Mouse (Mus musculus): Measurements from ENCODE around the gene Sgip1. TPM values are rescaled to one million over a fixed set of nuclear protein-coding genes. Genes with fewer than 3 reads are reported as not detected.

The Sgip1 gene
- polyA plus RNA-seq, 1 experiment = 0.35 TPM

DNA sequence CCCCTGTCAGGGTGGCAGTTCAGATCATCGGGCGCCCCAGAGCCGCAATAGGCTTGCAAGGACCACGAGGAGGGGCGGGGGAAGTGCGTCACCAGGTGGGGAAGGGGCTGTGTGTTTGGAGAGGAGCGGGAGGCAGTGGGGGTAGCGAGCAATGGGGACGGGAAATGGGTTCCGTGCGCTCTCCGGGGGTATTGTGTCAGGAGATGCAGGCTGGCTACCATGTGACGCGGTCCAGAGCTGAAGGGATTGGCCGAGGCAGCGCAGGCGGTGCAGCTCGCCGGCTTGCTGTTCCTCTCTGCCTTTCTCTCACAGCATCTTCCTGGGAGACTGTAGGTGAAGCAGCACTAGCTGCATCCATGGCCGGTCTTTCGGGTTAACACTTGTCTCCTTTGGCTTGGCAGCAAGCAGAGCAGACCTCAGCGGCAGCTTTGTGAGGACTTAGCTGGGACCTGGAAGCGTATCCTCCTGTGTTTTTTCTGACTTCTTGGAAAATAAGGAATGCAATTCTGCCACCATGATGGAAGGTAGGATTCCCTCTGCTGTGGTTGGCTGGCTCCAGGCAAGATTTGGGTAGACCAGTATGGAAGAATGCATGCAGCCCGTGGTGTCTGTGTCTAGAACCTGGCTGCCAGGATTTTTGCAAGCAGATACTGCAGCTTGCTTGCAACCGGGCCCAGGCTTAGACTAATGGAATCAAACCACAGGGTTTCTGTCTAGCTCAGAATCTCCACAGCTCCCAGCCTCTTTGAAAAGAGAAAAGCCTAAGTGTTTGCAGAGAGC lies 19.1 kb downstream of the Sgip1 start:
- 0 out of 2 replicates have a peak, but pooled peaks cover 2% of the 10 kb centered on the region for H3K4me1 ChIP-seq (ENCODE audit: control insufficient read depth, insufficient read depth, insufficient read length, low read length)
- no peak overlapping the region for H3K27ac ChIP-seq (ENCODE audit: insufficient read depth, low read depth, low read length)
- peak overlapping the region; percentile 63 for H3K4me3 ChIP-seq (ENCODE audit: low read depth, low read length)
- H3K27me3 ChIP-seq (ENCODE audit: control insufficient read depth, insufficient read depth, low read length) = no peaks in the 10 kb centered on the region; the same call in none of the 2 replicates
- WGBS = 6% methylated on average over 25 of the region's 25 CpGs
- TF ChIP-seq CTCF (IDR thresholded peaks at IDR 0.05; ENCODE audit: extremely low read depth, insufficient read length, insufficient replicate concordance, low read depth, low read length) = no peak
- no peak for TF ChIP-seq POLR2A (IDR thresholded peaks at IDR 0.05; ENCODE audit: low read depth, low read length)
- H3K36me3 ChIP-seq (ENCODE audit: control insufficient read depth, insufficient read depth, low read length) = no peaks in the 10 kb centered on the region

DNA sequence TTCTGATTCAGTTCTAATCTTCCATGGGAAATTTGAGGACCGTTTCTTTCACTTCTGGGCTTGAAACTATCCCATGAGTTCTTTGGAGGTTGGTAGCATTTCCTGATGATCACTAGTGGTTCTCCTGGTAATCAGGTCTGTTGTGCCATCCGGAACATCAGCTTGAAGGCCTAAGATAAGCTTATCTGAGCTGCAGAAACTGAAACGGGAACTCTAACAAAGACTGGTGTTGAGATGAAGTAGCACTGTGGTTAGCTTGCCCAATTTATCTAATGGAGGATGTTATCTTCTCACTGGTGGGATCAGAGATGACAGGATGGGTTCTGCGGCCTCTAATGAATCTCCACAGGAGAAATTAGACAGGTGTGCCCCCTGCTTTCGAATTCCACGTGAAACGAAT lies 21.0 kb downstream of the Sgip1 start:
- Histone ChIP-seq H3K4me1 (ENCODE audit: control insufficient read depth, insufficient read depth, insufficient read length, low read length) (0 out of 2 replicates have a peak, but pooled peaks cover 2% of the 10 kb centered on the region), H3K4me3 (ENCODE audit: low read depth, low read length) (no peak overlapping the region), H3K27me3 (ENCODE audit: control insufficient read depth, insufficient read depth, low read length) (no peaks in the 10 kb centered on the region; the same call in none of the 2 replicates), H3K36me3 (ENCODE audit: control insufficient read depth, insufficient read depth, low read length) (no peaks in the 10 kb centered on the region), H3K27ac (ENCODE audit: insufficient read depth, low read depth, low read length) (no peak overlapping the region)
- WGBS = 66% methylated on average over 7 of the region's 7 CpGs
- TF ChIP-seq POLR2A (IDR thresholded peaks at IDR 0.05; ENCODE audit: low read depth, low read length) = no peak
- TF ChIP-seq CTCF (IDR thresholded peaks at IDR 0.05; ENCODE audit: extremely low read depth, insufficient read length, insufficient replicate concordance, low read depth, low read length) = no peak

DNA sequence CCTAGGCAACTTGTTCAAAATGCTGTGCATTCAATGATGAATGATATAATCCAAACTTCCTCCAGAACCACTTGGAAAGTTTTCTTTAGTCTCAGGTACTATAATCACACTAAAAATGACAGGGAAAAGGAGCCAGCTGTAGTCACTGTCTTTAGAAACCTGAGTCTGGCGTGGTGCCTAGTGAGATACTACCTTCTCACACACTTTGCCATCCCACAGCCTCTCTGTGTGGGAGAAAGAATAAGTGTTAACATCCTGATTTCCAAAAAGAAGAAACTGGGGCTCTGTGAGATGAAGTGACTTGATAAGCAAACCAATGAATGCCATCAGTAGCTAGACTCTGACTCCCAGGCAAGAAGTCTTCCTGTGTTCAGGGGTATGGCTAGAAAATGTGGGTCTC lies 28.0 kb downstream of the Sgip1 start:
- Histone ChIP-seq H3K4me3 (ENCODE audit: low read depth, low read length) (no peak overlapping the region), H3K27ac (ENCODE audit: insufficient read depth, low read depth, low read length) (no peak overlapping the region)
- TF ChIP-seq CTCF (IDR thresholded peaks at IDR 0.05; ENCODE audit: extremely low read depth, insufficient read length, insufficient replicate concordance, low read depth, low read length) (no peak), POLR2A (IDR thresholded peaks at IDR 0.05; ENCODE audit: low read depth, low read length) (no peak)

GRCm38 (mm10) chr4:102769936-102770335 lies 28.8 kb downstream of the Sgip1 start:
- no peak overlapping the region for H3K4me3 ChIP-seq (ENCODE audit: low read depth, low read length)
- H3K4me1 ChIP-seq (ENCODE audit: control insufficient read depth, insufficient read depth, insufficient read length, low read length) = no peaks in the 10 kb centered on the region
- H3K36me3 ChIP-seq (ENCODE audit: control insufficient read depth, insufficient read depth, low read length) = no peaks in the 10 kb centered on the region
- TF ChIP-seq CTCF (IDR thresholded peaks at IDR 0.05; ENCODE audit: extremely low read depth, insufficient read length, insufficient replicate concordance, low read depth, low read length) (no peak), POLR2A (IDR thresholded peaks at IDR 0.05; ENCODE audit: low read depth, low read length) (no peak)
- no peak overlapping the region for H3K27ac ChIP-seq (ENCODE audit: insufficient read depth, low read depth, low read length)
- no peaks in the 10 kb centered on the region for H3K27me3 ChIP-seq (ENCODE audit: control insufficient read depth, insufficient read depth, low read length)
- 67% methylated on average over 6 of the region's 6 CpGs for WGBS

More for the DNA sequence above, 28.0 kb downstream of the Sgip1 start:
- Histone ChIP-seq H3K4me1 (ENCODE audit: control insufficient read depth, insufficient read depth, insufficient read length, low read length) (no peaks in the 10 kb centered on the region), H3K36me3 (ENCODE audit: control insufficient read depth, insufficient read depth, low read length) (no peaks in the 10 kb centered on the region), H3K27me3 (ENCODE audit: control insufficient read depth, insufficient read depth, low read length) (no peaks in the 10 kb centered on the region)
- WGBS = 57% methylated on average over 1 of the region's 1 CpGs

- Histone ChIP-seq H3K4me3 (ENCODE audit: low read depth, low read length) (no peak overlapping the region), H3K27ac (ENCODE audit: insufficient read depth, low read depth, low read length) (no peak overlapping the region), H3K36me3 (ENCODE audit: control insufficient read depth, insufficient read depth, low read length) (no peaks in the 10 kb centered on the region), H3K27me3 (ENCODE audit: control insufficient read depth, insufficient read depth, low read length) (no peaks in the 10 kb centered on the region), H3K4me1 (ENCODE audit: control insufficient read depth, insufficient read depth, insufficient read length, low read length) (no peaks in the 10 kb centered on the region)
- 83% methylated on average over 5 of the region's 5 CpGs for WGBS
- TF ChIP-seq CTCF (IDR thresholded peaks at IDR 0.05; ENCODE audit: extremely low read depth, insufficient read length, insufficient replicate concordance, low read depth, low read length) = no peak
- TF ChIP-seq POLR2A (IDR thresholded peaks at IDR 0.05; ENCODE audit: low read depth, low read length) = no peak
Observed at GRCm38 (mm10) chr4:102771598-102772357, 30.7 kb downstream of the Sgip1 start.

DNA sequence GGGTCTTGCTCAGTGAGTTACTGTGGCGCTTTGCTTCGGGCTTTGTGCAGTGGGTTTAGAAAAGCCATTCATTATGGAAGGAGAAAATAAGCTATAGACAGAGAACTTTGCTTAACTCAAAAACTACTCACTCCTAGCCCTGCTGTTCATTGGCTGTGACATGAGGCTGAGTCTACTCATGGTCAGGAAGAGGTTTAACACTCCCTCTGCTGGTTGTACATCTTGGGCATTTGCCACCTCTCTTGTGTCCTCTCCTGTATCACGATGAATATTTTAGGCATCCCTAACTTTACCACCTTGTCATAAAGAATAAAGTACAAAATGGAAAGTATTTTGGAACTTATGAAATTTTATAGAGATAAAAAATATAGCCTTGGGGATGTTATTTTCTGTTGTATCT lies 32.1 kb downstream of the Sgip1 start:
- no peak overlapping the region for H3K27ac ChIP-seq (ENCODE audit: insufficient read depth, low read depth, low read length)
- 96% methylated on average over 3 of the region's 3 CpGs for WGBS
- H3K27me3 ChIP-seq (ENCODE audit: control insufficient read depth, insufficient read depth, low read length) = no peaks in the 10 kb centered on the region
- no peaks in the 10 kb centered on the region for H3K36me3 ChIP-seq (ENCODE audit: control insufficient read depth, insufficient read depth, low read length)
- TF ChIP-seq POLR2A (IDR thresholded peaks at IDR 0.05; ENCODE audit: low read depth, low read length) (no peak), CTCF (IDR thresholded peaks at IDR 0.05; ENCODE audit: extremely low read depth, insufficient read length, insufficient replicate concordance, low read depth, low read length) (no peak)
- no peaks in the 10 kb centered on the region for H3K4me1 ChIP-seq (ENCODE audit: control insufficient read depth, insufficient read depth, insufficient read length, low read length)
- H3K4me3 ChIP-seq (ENCODE audit: low read depth, low read length) = no peak overlapping the region

DNA sequence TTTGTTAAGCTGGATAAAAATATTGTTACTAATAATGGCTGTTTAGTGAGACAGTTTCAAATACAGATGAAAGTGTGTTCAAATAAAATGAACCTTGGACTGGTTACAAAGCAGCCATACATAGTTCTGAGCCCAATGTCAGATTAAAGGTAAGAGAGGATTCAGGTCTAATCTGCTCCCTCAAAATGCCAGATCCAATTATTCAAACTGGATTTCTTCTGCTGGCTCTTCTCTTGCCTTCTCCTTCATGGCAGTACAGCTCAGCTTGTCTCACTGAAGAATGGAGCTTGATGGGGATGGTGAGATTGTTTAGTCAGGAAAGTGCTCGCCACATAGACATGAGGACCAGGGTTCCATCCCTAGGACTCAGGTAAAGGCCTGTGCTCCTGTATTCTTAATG lies 32.7 kb downstream of the Sgip1 start:
- Histone ChIP-seq H3K27me3 (ENCODE audit: control insufficient read depth, insufficient read depth, low read length) (no peaks in the 10 kb centered on the region), H3K36me3 (ENCODE audit: control insufficient read depth, insufficient read depth, low read length) (no peaks in the 10 kb centered on the region), H3K4me3 (ENCODE audit: low read depth, low read length) (no peak overlapping the region), H3K4me1 (ENCODE audit: control insufficient read depth, insufficient read depth, insufficient read length, low read length) (no peaks in the 10 kb centered on the region), H3K27ac (ENCODE audit: insufficient read depth, low read depth, low read length) (no peak overlapping the region)
- no peak for TF ChIP-seq POLR2A (IDR thresholded peaks at IDR 0.05; ENCODE audit: low read depth, low read length)
- no peak for TF ChIP-seq CTCF (IDR thresholded peaks at IDR 0.05; ENCODE audit: extremely low read depth, insufficient read length, insufficient replicate concordance, low read depth, low read length)
- 88% methylated on average over 1 of the region's 1 CpGs for WGBS

All from small intestine, adult 2 months (tissue).